Comparison of ENCODE assay signal across 21 mouse cellular contexts in the genomic region with DNA sequence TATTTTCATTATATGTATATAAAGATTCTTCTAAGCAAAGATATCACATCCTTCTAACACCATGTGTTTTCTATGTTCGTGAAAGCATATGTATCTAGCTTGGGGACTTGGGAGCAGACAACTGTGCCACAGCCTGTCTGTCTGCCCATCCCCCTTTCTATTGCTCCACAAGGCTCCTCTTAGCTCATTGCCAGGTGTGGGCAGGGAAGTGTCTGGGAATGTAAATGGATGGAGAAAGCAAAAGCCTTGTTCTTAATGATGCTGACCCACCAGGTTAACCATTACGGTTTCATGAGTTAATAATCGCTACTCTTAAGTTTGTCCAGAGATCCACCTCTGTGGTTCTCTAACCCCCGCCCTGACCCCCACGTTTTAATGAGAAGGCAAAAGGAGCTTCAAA.
DNase-seq lines count a peak whose midpoint lies in the region; ATAC-seq and TF ChIP-seq lines count a peak whose summit lies in the region.
"Had no signal": no experiment of that assay in that cellular context is flagged by ENCODE, and none has a peak within 500 bp of the region (broad histone marks: within the 10 kb centered on the region; RNA-seq: fewer than 3 reads in every experiment).

No protein-coding gene starts in this region.

- H3K4me1 ChIP-seq in kidney, adult 2 months (ENCODE audit: control insufficient read depth, insufficient read depth, low read length) = no peaks in the 10 kb centered on the region
- no peaks in the 10 kb centered on the region for H3K4me1 ChIP-seq in kidney, postnatal 0 days (replicated peaks; ENCODE audit: insufficient read depth, low read length)
- H3K4me1 ChIP-seq: forebrain, embryonic 13.5 days; heart, embryonic 13.5 days; hindbrain, embryonic 15.5 days had no signal

- no peak for TF ChIP-seq CTCF in kidney, adult 2 months (conservative IDR thresholded peaks at IDR 0.05; ENCODE audit: insufficient read depth, insufficient read length, low read depth, low read length)
- TF ChIP-seq CTCF in kidney, postnatal 0 days (IDR thresholded peaks at IDR 0.05; ENCODE audit: low read depth) = no peak
- no peak for TF ChIP-seq CTCF in Patski (IDR thresholded peaks at IDR 0.05)
- TF ChIP-seq CTCF in brain, embryonic 14.5 days (IDR thresholded peaks at IDR 0.05; ENCODE audit: borderline replicate concordance, extremely low read depth, insufficient read depth, insufficient read length) = no peak

- H3K4me3 ChIP-seq in kidney, adult 2 months (ENCODE audit: insufficient read depth, low read depth, low read length) = no peak overlapping the region
- H3K4me3 ChIP-seq in kidney, postnatal 0 days (replicated peaks; ENCODE audit: low read depth, low read length) = no peak overlapping the region
- H3K4me3 ChIP-seq: embryonic facial prominence, embryonic 13.5 days; forebrain, embryonic 13.5 days; heart, embryonic 13.5 days; hindbrain, embryonic 15.5 days had no signal

- WGBS in kidney, adult 2 months = 46% methylated on average over 5 of the region's 5 CpGs
- WGBS in kidney, postnatal 0 days = 64% methylated on average over 5 of the region's 5 CpGs

- ATAC-seq in kidney, postnatal 0 days (replicated peaks; ENCODE audit: low FRiP score, low read depth) = peak; percentile 80
- ATAC-seq in Patski = no peak
- ATAC-seq in monocyte, adult 5-6 weeks (replicated peaks; ENCODE audit: insufficient number of reproducible peaks, low FRiP score, low TSS enrichment, poor library complexity, severe bottlenecking) = no peak
- ATAC-seq: forebrain, embryonic 13.5 days had no signal

- no peak overlapping the region for H3K4me2 ChIP-seq in kidney, postnatal 0 days (ENCODE audit: low read length)
- H3K4me2 ChIP-seq: embryonic facial prominence, embryonic 13.5 days; forebrain, embryonic 13.5 days; heart, embryonic 13.5 days; hindbrain, embryonic 15.5 days had no signal

- no peak overlapping the region for H3K27ac ChIP-seq in kidney, adult 2 months (ENCODE audit: insufficient read depth, low read depth, low read length)
- H3K27ac ChIP-seq in kidney, postnatal 0 days = no peak overlapping the region
- H3K27ac ChIP-seq: embryonic facial prominence, embryonic 13.5 days; forebrain, embryonic 13.5 days; heart, embryonic 13.5 days; hindbrain, embryonic 15.5 days had no signal

- no peaks in the 10 kb centered on the region for H3K9me3 ChIP-seq in kidney, postnatal 0 days (replicated peaks; ENCODE audit: low read length)
- H3K9me3 ChIP-seq: embryonic facial prominence, embryonic 13.5 days; forebrain, embryonic 13.5 days; heart, embryonic 13.5 days; hindbrain, embryonic 15.5 days had no signal

- DNase-seq in kidney, adult 2 months = peak; percentile 10
- no peak for DNase-seq in kidney, adult 8-10 months
- peak; percentile 49 for DNase-seq in kidney, postnatal 0 days (ENCODE audit: low spot score)
- no peak for DNase-seq in kidney, postnatal 10 days
- DNase-seq in Patski (ENCODE audit: low read depth, low spot score) = peak; percentile 77
- peak; percentile 47 for DNase-seq in brain, embryonic 14.5 days (ENCODE audit: low read depth)
- DNase-seq in urinary bladder, postnatal 14 days (ENCODE audit: low spot score) = no peak
- DNase-seq: adrenal gland, adult 2 months; adrenal gland, postnatal 25 days; cerebellum, adult 11 months; cerebellum, adult 8-10 months; cerebellum, postnatal 14 days; gastrocnemius, postnatal 36 days; heart, adult 11 months; heart, postnatal 36 days had no signal

- no peaks in the 10 kb centered on the region for H3K36me3 ChIP-seq in kidney, adult 2 months (ENCODE audit: control insufficient read depth, insufficient read depth, low read length)
- H3K36me3 ChIP-seq in kidney, postnatal 0 days (ENCODE audit: insufficient read depth, low read length) = no peaks in the 10 kb centered on the region
- H3K36me3 ChIP-seq: embryonic facial prominence, embryonic 13.5 days; heart, embryonic 13.5 days; hindbrain, embryonic 15.5 days had no signal

- in situ Hi-C loops in Patski (cut with MboI; ENCODE audit: low pct_unique_long_range_greater_than_20kb) = loop anchor here (5.0 to 10.0 kb wide), 3 partner anchors 73 to 306 kb away; no protein-coding TSS in a partner anchor

- no peaks in the 10 kb centered on the region for H3K27me3 ChIP-seq in kidney, adult 2 months (replicated peaks; ENCODE audit: control insufficient read depth, insufficient read depth, low read length)
- no peaks in the 10 kb centered on the region for H3K27me3 ChIP-seq in kidney, postnatal 0 days (ENCODE audit: insufficient read depth, low read length)
- H3K27me3 ChIP-seq in Patski = no peaks in the 10 kb centered on the region
- H3K27me3 ChIP-seq: CH12.LX; embryonic facial prominence, embryonic 13.5 days; forebrain, embryonic 13.5 days; heart, embryonic 13.5 days; hindbrain, embryonic 15.5 days had no signal

- CTCF ChIA-PET in Patski (lab: Charles Lee) = interaction anchor here (1.0 to 1.5 kb wide), 2 partner anchors 9 to 72 kb away, joined by 3 to 4 read pairs; no protein-coding TSS in a partner anchor

- H3K9ac ChIP-seq in kidney, postnatal 0 days (ENCODE audit: low read depth, low read length) = no peak overlapping the region
- H3K9ac ChIP-seq: embryonic facial prominence, embryonic 13.5 days; forebrain, embryonic 13.5 days; heart, embryonic 13.5 days; hindbrain, embryonic 15.5 days had no signal

- TF ChIP-seq POLR2A in kidney, adult 2 months (IDR thresholded peaks at IDR 0.05; ENCODE audit: low read depth, low read length) = no peak
- no peak for TF ChIP-seq POLR2A in brain, embryonic 14.5 days (IDR thresholded peaks at IDR 0.05; ENCODE audit: borderline replicate concordance, extremely low read depth, insufficient read depth, insufficient read length, poor library complexity, severe bottlenecking)

- POLR2A ChIA-PET in Patski (lab: Charles Lee) = interaction anchor here (0.7 kb wide), 1 partner anchor 44 kb away, joined by 3 read pairs; no protein-coding TSS in a partner anchor

Comparison
In these comparisons a context has a peak if more than half of its experiments do, and no peak if none do; other contexts are left out.
1. DNase-seq: peak in kidney, adult 2 months (single experiment), kidney, postnatal 0 days (single experiment), Patski (single experiment) and brain, embryonic 14.5 days (single experiment); none in kidney, adult 8-10 months (0 of 2), kidney, postnatal 10 days (single experiment) and urinary bladder, postnatal 14 days (single experiment).